Mouse (Mus musculus) small intestine, adult 2 months (tissue): ENCODE data around the gene Arl4c.

ENCODE experiments used
- CTCF ChIP-seq: fragments of 200-500 bp; IDR thresholded peaks from 2 replicates; pipeline ENCODE4 v1.5.1; 2012; ENCODE audit warnings: low read depth, mild to moderate bottlenecking, control low read depth, inconsistent platforms, low read length, moderate library complexity, mixed read lengths; ENCODE audit not compliant: insufficient replicate concordance, insufficient read length; ENCODE audit errors: extremely low read depth
- POLR2A ChIP-seq: fragments of 200-500 bp; IDR thresholded peaks from 2 replicates; pipeline ENCODE4 v1.6.1; 2012; ENCODE audit warnings: low read depth, mild to moderate bottlenecking, control low read depth, inconsistent platforms, low read length, moderate library complexity

DNA sequence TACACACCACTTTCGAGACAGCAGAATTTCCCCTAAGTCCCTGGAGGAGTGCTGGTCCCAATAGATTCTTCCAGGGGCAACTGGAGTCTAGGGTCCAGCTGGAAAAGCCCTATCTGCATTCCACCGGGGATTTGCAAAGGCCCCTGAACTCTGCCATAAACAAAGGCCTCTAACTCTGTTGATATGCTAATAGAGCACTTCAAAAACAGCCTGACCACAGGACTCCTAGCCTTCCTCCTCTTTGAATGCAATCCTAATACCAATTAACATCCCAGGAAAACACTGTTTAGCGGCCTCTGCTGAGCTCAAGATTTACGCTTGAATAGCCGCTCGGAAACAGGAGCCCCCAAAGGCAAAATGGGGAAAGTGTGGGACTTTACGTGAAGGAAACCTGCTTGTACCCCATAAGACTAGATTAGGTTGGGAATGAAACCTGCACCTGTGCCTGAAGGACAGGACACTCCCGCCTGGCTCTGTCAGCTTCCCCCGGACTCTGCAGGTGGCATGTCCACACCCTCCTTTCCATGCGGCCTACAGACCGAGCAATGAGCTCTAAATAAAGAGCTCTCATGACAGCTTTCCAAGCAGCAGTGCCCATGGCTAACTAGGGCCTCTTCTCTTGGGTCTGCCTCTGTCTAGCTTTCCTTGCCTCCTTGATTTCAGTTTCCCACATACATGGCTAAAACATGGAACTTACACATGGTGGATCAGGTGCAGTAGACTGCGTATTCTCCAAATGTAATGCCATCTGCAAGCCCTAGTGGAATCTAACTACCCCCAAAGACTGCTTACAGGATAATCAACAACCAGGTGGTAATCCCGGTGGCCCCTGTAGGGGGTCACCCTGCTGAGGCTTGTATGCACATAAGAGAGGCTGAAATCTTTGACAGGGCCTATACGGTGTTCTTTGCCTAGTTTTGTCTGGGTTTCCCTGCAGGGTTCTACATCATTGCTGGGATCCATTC, 32.9 kb downstream of the Arl4c start:
- TF ChIP-seq POLR2A = no peak
- no peak for TF ChIP-seq CTCF
